Mouse (Mus musculus) c-Kit-positive CD71-positive TER-119-negative erythroid progenitor cells, embryonic 14.5 days (primary cell): ENCODE measurements around the gene Mucl3.

Experiments
- DNase-seq: peaks from one replicate; pipeline ENCODE4 v3.0.0-alpha.2; 2013; ENCODE audit warnings: low read depth

Gene Mucl3

GRCm38 (mm10) chr17:35643609-35644236 lies at the start of gene Mucl3:
Gene Mucl3, minus strand, starts transcription at chr17:35643695.
- no peak for DNase-seq

- DNase-seq, result no peak
Measured at GRCm38 (mm10) chr17:35692368-35692767, 48.9 kb upstream of the Mucl3 start.

GRCm38 (mm10) chr17:35691811-35692210 lies 48.3 kb upstream of the Mucl3 start:
- no peak for DNase-seq

- DNase-seq, result no peak
Measured at GRCm38 (mm10) chr17:35689936-35690645, 46.6 kb upstream of the Mucl3 start.

GRCm38 (mm10) chr17:35688347-35689175 lies 45.1 kb upstream of the Mucl3 start:
- DNase-seq, result no peak

- no peak for DNase-seq
Measured at GRCm38 (mm10) chr17:35685061-35685460, 41.6 kb upstream of the Mucl3 start.

GRCm38 (mm10) chr17:35681986-35682385 lies 38.5 kb upstream of the Mucl3 start:
- DNase-seq, result no peak

- DNase-seq, result no peak
Measured at GRCm38 (mm10) chr17:35680591-35680990, 37.1 kb upstream of the Mucl3 start.

GRCm38 (mm10) chr17:35673416-35674035 lies 30.0 kb upstream of the Mucl3 start, which contains the start of gene Gtf2h4:
Gene Gtf2h4, minus strand, starts transcription at chr17:35673739.
- peak; percentile 98 for DNase-seq

- no peak for DNase-seq
Measured at GRCm38 (mm10) chr17:35672527-35672926, 29.0 kb upstream of the Mucl3 start.

- DNase-seq, result no peak
Measured at GRCm38 (mm10) chr17:35671846-35672245, 28.4 kb upstream of the Mucl3 start.

- no peak for DNase-seq
Measured at GRCm38 (mm10) chr17:35669731-35670130, 26.2 kb upstream of the Mucl3 start.

- peak; percentile 89 for DNase-seq
Measured at GRCm38 (mm10) chr17:35667334-35668065, 24.0 kb upstream of the Mucl3 start, which contains the start of gene Vars2. Gene Vars2, minus strand, starts transcription at chr17:35667592.

GRCm38 (mm10) chr17:35666851-35667256 lies 23.4 kb upstream of the Mucl3 start:
- no peak for DNase-seq

GRCm38 (mm10) chr17:35665957-35666515 lies 22.5 kb upstream of the Mucl3 start:
- DNase-seq, result peak; percentile 34

- no peak for DNase-seq
Measured at GRCm38 (mm10) chr17:35653086-35653485, 9.6 kb upstream of the Mucl3 start.

- DNase-seq, result no peak
Measured at GRCm38 (mm10) chr17:35649429-35649828, 5.9 kb upstream of the Mucl3 start.

GRCm38 (mm10) chr17:35639352-35639751 lies 4.1 kb downstream of the Mucl3 start:
- no peak for DNase-seq

GRCm38 (mm10) chr17:35638475-35639190 lies 4.9 kb downstream of the Mucl3 start:
- peak; percentile 9 for DNase-seq

GRCm38 (mm10) chr17:35636363-35636762 lies 7.1 kb downstream of the Mucl3 start:
- peak; percentile 16 for DNase-seq
